Mouse (Mus musculus) heart, postnatal 25 days (tissue): ENCODE results near the gene Ces1b. TPM values are rescaled to one million over a fixed set of nuclear protein-coding genes. Genes with fewer than 3 reads are reported as not detected.
A peak's percentile ranks its signal among the peaks of the same experiment; 100 is the strongest.

Experiments used
- DNase-seq: peaks from one replicate; pipeline ENCODE4 v3.0.0; 2022; ENCODE audit warnings: low spot score
- intact Hi-C: fragments of 180-260 bp; cut with DNase I; formaldehyde crosslinking; loops from one replicate; pipeline ENCODE4 v1.15.1; 2025
- total RNA-seq, 2 experiments: library from RNA; stranded (reverse); gene quantifications; 2 replicates each; pipeline ENCODE4 v1.2.3; 2021

The Ces1b gene
- total RNA-seq, 2 experiments from 2014 or later = not detected

DNA sequence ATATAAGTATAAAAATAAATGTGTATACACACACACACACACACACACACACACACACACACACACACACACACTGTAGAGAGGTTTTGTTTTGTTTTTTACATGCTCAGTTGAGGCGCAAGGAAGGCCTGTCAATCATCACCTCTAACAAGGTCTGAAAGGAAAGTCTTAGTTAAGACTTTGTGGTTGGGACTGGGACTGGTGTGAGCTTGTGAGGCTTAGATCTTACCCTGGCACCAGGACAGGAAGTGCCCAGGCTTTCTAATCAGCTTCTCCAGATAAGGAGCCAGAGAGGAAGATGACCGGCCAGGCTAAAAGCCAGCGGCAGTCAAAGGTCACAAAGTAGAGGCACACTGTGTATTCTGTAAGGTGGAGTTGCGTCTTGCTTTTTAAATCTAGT, 65.5 kb downstream of the Ces1b start:
- no peak for DNase-seq
- intact Hi-C loops = loop anchor here (5.0 kb wide), 2 partner anchors 33 to 128 kb away; partner anchors contain the start of gene Ces1a

DNA sequence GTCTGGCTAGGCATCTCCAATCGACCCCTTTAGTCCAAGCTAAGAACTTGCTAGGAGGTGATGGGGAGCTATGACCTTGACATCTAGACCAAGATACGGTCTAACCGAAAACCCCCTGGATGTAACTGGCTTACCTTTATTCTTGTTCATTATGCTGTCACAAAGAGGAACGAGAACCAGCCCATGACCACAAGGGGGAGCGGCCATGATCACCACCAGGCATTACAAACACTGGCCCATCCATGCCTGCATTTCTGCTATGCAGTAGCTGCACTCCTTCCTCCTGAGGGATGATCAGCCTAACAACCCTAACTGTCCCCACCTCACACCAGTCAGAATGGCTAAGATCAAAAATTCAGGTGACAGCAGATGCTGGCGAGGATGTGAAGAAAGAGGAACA, 67.6 kb downstream of the Ces1b start:
- intact Hi-C loops = loop anchor here (5.0 kb wide), 2 partner anchors 35 to 130 kb away; partner anchors contain the start of gene Ces1a
- DNase-seq = no peak

DNA sequence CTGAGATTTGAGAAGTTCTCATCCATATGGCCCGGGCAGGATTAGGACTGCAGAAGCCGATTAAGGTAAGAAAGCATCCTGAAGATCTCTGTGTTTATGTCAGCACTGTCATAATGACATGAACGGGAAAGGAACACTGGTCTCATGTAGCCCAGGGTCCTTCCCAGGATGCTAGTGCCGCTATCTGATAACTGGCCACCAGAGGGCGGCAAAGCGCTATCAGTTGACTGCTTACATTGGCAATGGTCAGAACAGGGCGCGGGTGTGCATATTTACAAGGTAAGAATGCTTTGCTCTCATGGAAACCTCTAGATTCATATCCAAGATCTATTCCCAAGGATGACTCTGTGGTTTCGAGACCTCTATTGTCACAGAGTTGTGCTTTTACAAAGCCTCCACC, 68.4 kb downstream of the Ces1b start:
- peak; percentile 31 for DNase-seq
- intact Hi-C loops = loop anchor here (1.0 to 5.0 kb wide), 5 partner anchors 36 to 483 kb away; partner anchors contain the start of gene Ces1a

DNA sequence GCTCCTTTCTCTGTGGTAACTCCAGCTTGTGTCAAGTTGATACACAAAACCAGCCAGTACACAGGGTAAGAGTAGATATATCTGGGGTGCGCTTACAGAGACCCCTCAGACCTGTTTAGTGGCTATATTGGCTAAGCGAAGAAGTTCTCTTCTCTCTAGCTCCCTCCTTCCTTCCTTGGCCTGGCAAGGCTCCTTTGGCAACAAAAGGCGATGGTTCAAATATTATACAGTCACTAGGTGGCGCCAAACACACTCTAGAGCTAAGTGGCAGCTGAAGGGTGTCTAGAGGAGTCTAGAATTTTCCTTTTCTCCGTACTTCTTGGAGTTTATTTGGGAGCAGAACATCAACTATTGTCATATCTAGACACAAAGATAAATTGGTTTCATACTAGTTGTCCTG, 69.5 kb downstream of the Ces1b start:
- no peak for DNase-seq
- intact Hi-C loops = loop anchor here (2.0 to 5.0 kb wide), 4 partner anchors 37 to 485 kb away; partner anchors contain the start of gene Ces1a

Other genes with a start within 250 kb of the Ces1b start
- gene Lpcat2, start 224.7 kb downstream of the Ces1b start, total RNA-seq = 1 to 10 TPM; 1.0 to 1.6 TPM
- not detected for gene Capns2, start 178.6 kb downstream of the Ces1b start, total RNA-seq
- under 1 TPM; 0.05 to 0.08 TPM for gene Slc6a2, start 119.9 kb downstream of the Ces1b start, total RNA-seq
- not detected for gene Ces1a, start 31.8 kb downstream of the Ces1b start, total RNA-seq
- not detected for gene Ces1c, start 51.3 kb upstream of the Ces1b start, total RNA-seq
- gene Ces1d, start 117.8 kb upstream of the Ces1b start, total RNA-seq = 100 to 1,000 TPM; 174 to 223 TPM
- under 1 TPM; 0.70 to 0.81 TPM for gene Ces1e, start 149.6 kb upstream of the Ces1b start, total RNA-seq
- under 1 TPM; 0.36 to 0.48 TPM for gene Ces1f, start 199.7 kb upstream of the Ces1b start, total RNA-seq